Mouse (Mus musculus): ENCODE results near the gene Chrm4. TPM values are rescaled to one million over a fixed set of nuclear protein-coding genes. Genes with fewer than 3 reads are reported as not detected.

Chrm4 gene
- polyA plus RNA-seq, 1 experiment from 2014 or later, result 0.26 TPM

DNA sequence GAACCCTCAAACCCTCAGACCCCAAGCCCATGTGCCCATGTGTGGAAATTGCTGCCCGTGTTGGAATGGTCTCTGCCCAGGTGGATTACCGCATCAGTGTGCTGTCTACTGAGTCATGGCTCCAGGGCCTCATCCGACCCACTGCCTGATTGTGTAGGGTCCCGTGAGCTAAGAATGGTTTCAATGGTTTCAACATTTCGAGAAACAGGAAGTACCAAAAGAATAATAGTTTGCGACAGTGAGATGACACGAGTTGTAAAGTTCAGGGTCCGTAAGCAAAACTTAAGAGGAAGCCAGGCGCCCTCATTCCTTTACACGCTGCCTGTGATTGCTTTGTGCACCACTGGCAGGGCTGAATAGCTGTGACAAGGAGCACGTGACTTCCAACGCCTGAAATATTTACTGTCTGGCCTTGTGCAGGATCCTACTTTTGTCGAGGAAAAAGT is 45.1 kb downstream of the Chrm4 start:
- TF ChIP-seq CTCF (IDR thresholded peaks at IDR 0.05; ENCODE audit: low read depth), result no peak
- Histone ChIP-seq H3K9ac (ENCODE audit: low read depth, low read length) (no peak overlapping the region), H3K4me1 (replicated peaks; ENCODE audit: control insufficient read depth, insufficient read depth, low read length) (peaks cover 23% of the 10 kb centered on the region), H3K36me3 (ENCODE audit: control insufficient read depth, insufficient read depth) (no peaks in the 10 kb centered on the region), H3K4me2 (replicated peaks; ENCODE audit: low read depth) (peak overlapping the region; percentile 2), H3K9me3 (ENCODE audit: control insufficient read depth) (no peaks in the 10 kb centered on the region), H3K27me3 (replicated peaks; ENCODE audit: control insufficient read depth, insufficient read depth, low read length) (peaks cover 28% of the 10 kb centered on the region), H3K27ac (ENCODE audit: low read depth, low read length) (peak overlapping the region; percentile 86), H3K4me3 (ENCODE audit: low read depth, low read length) (no peak overlapping the region)
- WGBS, result 11% methylated on average over 13 of the region's 13 CpGs
- peak; percentile 77 for ATAC-seq

DNA sequence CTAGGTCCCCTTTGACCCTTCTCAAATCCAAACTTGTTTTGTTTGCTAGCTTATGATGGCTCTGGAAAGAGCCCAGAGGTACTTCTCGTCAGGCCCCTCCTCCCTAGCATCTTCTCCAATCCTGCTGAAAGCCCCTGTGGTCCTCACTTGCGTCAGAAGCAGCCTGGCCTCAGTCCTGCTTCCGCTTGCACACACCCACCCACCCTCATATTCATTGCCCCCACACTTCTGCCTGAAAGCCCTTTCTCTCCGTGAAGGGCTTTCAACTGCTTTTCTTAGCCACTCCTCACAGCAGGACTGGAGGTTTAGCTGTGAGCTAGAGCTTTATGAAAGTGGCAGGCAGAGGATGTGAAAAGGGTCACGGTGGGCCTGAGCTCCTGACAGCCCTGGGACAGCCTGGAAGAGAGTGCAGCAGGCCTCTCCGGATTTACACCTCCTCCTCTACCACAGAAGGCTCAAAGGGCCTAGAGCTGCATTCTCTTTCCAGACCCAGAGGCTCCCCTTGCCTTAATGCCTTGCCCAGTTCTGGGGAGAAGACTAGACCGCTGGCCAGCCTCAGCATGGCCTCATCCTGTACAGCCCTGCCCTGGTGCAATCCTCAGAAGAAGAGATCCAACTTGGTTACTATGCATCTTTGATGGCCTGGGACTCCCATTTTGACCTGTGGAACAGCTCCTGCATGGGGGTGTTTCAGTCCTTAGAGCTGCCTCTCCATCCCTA is 46.5 kb downstream of the Chrm4 start:
- peaks cover 16% of the 10 kb centered on the region for H3K4me1 ChIP-seq (replicated peaks; ENCODE audit: control insufficient read depth, insufficient read depth, low read length)
- no peak overlapping the region for H3K4me3 ChIP-seq (ENCODE audit: low read depth, low read length)
- ATAC-seq, result no peak
- H3K36me3 ChIP-seq (ENCODE audit: control insufficient read depth, insufficient read depth), result no peaks in the 10 kb centered on the region
- no peak overlapping the region for H3K27ac ChIP-seq (ENCODE audit: low read depth, low read length)
- TF ChIP-seq CTCF (IDR thresholded peaks at IDR 0.05; ENCODE audit: low read depth), result no peak
- no peak overlapping the region for H3K4me2 ChIP-seq (replicated peaks; ENCODE audit: low read depth)
- 75% methylated on average over 7 of the region's 7 CpGs for WGBS
- no peaks in the 10 kb centered on the region for H3K9me3 ChIP-seq (ENCODE audit: control insufficient read depth)
- H3K27me3 ChIP-seq (replicated peaks; ENCODE audit: control insufficient read depth, insufficient read depth, low read length), result peaks cover 28% of the 10 kb centered on the region
- H3K9ac ChIP-seq (ENCODE audit: low read depth, low read length), result no peak overlapping the region

DNA sequence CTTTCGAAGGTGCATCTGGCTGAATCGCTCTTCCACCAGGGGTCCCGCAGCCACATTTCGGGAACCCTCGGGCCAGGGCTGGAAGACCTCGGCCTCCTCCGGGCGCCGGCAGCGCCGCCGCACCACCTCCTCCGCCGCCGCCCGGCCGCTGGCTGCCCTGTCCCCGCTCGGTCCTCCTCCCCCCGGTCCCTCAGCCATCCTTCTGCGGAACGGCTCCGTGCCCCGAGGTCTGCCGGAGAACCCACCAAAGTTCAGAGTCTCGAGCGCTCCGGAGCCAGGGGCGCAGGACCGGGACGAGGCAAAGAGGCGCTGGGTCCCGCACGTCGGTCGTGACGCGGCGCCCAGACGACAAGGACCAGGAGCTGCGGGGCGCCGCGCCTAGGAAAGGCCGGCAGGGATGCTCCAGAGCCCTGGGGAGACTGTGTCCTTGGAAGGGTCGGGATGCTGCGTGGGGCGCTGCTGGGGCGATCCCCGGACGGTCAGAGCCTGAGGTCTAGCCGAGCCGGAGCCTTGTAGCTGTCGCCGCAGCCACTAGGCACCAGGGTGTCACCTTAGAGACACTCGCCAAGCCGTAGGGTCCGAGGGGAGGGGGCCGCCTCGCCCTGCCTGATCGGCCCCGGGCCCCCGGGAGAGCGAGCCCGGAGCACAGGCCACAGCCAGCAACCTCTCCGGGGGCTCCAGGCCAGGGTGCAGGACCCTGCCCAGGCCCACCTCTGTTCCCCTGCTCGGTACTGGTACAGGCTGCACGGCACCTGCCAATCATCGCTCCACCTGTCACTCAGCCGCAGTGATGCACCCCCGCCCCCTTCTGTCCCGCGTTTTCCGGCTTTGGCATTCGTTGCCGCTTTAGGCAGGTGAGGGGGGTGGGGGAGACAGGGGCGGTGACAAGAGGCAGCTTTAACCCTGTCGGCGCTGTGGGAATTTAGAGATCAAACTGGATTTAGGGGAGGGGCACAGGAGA is 48.8 kb downstream of the Chrm4 start, which contains the start of gene Dgkz:
Gene Dgkz, minus strand, starts transcription at position 284 of the 961 bp plus-strand sequence.
- Histone ChIP-seq H3K4me1 (replicated peaks; ENCODE audit: control insufficient read depth, insufficient read depth, low read length) (peaks cover 12% of the 10 kb centered on the region), H3K9me3 (ENCODE audit: control insufficient read depth) (no peaks in the 10 kb centered on the region), H3K4me3 (ENCODE audit: low read depth, low read length) (peak within 1 kb of the TSS; percentile 32), H3K9ac (ENCODE audit: low read depth, low read length) (peak within 1 kb of the TSS; percentile 35; the same call in 1 of the 2 replicates), H3K27ac (ENCODE audit: low read depth, low read length) (no peak within 1 kb of the TSS), H3K4me2 (replicated peaks; ENCODE audit: low read depth) (peak within 1 kb of the TSS; percentile 68), H3K36me3 (ENCODE audit: control insufficient read depth, insufficient read depth) (no peaks in the 10 kb centered on the region), H3K27me3 (replicated peaks; ENCODE audit: control insufficient read depth, insufficient read depth, low read length) (peaks cover 28% of the 10 kb centered on the region)
- ATAC-seq, result no peak
- TF ChIP-seq CTCF (IDR thresholded peaks at IDR 0.05; ENCODE audit: low read depth), result no peak
- 4% methylated on average over 78 of the region's 79 CpGs for WGBS

DNA sequence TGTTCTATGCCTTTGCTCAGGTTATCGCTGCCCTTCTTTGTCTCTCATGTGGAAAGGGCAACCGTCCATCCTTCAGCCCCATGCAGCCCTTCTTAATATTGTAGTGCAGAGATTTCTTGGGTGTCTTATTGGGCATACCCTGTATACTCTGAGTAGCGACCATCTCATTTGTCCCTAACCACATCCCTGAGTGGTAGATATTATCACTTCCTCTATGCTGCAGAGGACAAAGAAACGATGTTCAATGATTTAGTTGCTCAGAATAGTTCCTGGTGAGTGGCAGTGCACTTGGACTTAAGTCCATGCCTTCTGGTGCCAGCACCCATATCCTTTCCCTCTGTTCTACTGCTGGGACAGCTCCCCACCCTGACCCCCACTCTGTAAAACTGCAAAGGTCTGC is 50.9 kb downstream of the Chrm4 start:
- no peak for ATAC-seq
- no peak overlapping the region for H3K4me3 ChIP-seq (ENCODE audit: low read depth, low read length)
- no peak overlapping the region for H3K9ac ChIP-seq (ENCODE audit: low read depth, low read length)
- no peaks in the 10 kb centered on the region; the same call in 1 of the 2 replicates for H3K36me3 ChIP-seq (ENCODE audit: control insufficient read depth, insufficient read depth)
- H3K4me2 ChIP-seq (replicated peaks; ENCODE audit: low read depth), result no peak overlapping the region
- no peaks in the 10 kb centered on the region for H3K4me1 ChIP-seq (replicated peaks; ENCODE audit: control insufficient read depth, insufficient read depth, low read length)
- H3K27me3 ChIP-seq (replicated peaks; ENCODE audit: control insufficient read depth, insufficient read depth, low read length), result peaks cover 28% of the 10 kb centered on the region
- H3K27ac ChIP-seq (ENCODE audit: low read depth, low read length), result no peak overlapping the region
- no peaks in the 10 kb centered on the region for H3K9me3 ChIP-seq (ENCODE audit: control insufficient read depth)
- TF ChIP-seq CTCF (IDR thresholded peaks at IDR 0.05; ENCODE audit: low read depth), result no peak
- 73% methylated on average over 4 of the region's 4 CpGs for WGBS

Small RNAs within 50 kb of the gene (microRNA-seq; reads per million reads assigned to microRNA genes)
- gene Mir6999, result not detected

Other genes starting within 250 kb of the Chrm4 start
- 15.8 and 19.4 TPM in 2 replicates for gene Atg13, start 216.7 kb upstream of the Chrm4 start, polyA plus RNA-seq (2015; fragmentation: Nextera tagmentation; extraction: Ambion mirVana)
- gene Harbi1, start 216.4 kb upstream of the Chrm4 start, polyA plus RNA-seq (2015; fragmentation: Nextera tagmentation; extraction: Ambion mirVana), result 7.3 and 7.7 TPM in 2 replicates
- gene Ambra1, start 197.1 kb upstream of the Chrm4 start, polyA plus RNA-seq (2015; fragmentation: Nextera tagmentation; extraction: Ambion mirVana), result 5.5 and 6.1 TPM in 2 replicates
- 119 and 128 TPM in 2 replicates for gene Mdk, start 5.0 kb downstream of the Chrm4 start, polyA plus RNA-seq (2015; fragmentation: Nextera tagmentation; extraction: Ambion mirVana)
- 0.21 and 0.30 TPM in 2 replicates for gene Gm9821, start 18.5 kb downstream of the Chrm4 start, polyA plus RNA-seq (2015; fragmentation: Nextera tagmentation; extraction: Ambion mirVana)
- 53.2 and 56.8 TPM in 2 replicates for gene Dgkz, start 48.6 kb downstream of the Chrm4 start, polyA plus RNA-seq (2015; fragmentation: Nextera tagmentation; extraction: Ambion mirVana)
- gene Creb3l1, start 97.3 kb downstream of the Chrm4 start, polyA plus RNA-seq (2015; fragmentation: Nextera tagmentation; extraction: Ambion mirVana), result 6.8 and 8.4 TPM in 2 replicates
- gene Phf21a, start 165.9 kb downstream of the Chrm4 start, polyA plus RNA-seq (2015; fragmentation: Nextera tagmentation; extraction: Ambion mirVana), result 7.4 and 8.0 TPM in 2 replicates

All from intestine, postnatal 0 days (tissue).